Mouse (Mus musculus) megakaryocyte progenitor cell, adult 5-6 weeks (primary cell): ENCODE data around the gene Rufy4. TPM values are rescaled to one million over a fixed set of nuclear protein-coding genes. Genes with fewer than 3 reads are reported as not detected.

Source experiments
- ATAC-seq: replicated peaks from 2 replicates; pipeline ENCODE4 v1.8.0; 2016; ENCODE audit warnings: mild to moderate bottlenecking, moderate TSS enrichment, inconsistent platforms; ENCODE audit not compliant: poor library complexity
- total RNA-seq, 2 experiments: library from RNA; stranded (forward) in 1 of 2; stranded (reverse) in 1 of 2; fragments of 157-497, 149-512 nt in 1 of 2; fragments of 200-1000 nt in 1 of 2; gene quantifications; 2 replicates each; pipeline versions ENCODE4 v1.2.3 to v1.2.4; 2015 to 2017

The Rufy4 gene
- total RNA-seq, 2 experiments from 2014 or later = 0.54 to 0.72 TPM

- ATAC-seq = peak; percentile 95
These were observed 70.6 kb downstream of the Rufy4 start for GRCm38 (mm10) chr1:74195961-74196360.

- no peak for ATAC-seq
These were observed 71.5 kb downstream of the Rufy4 start for GRCm38 (mm10) chr1:74196621-74197419.

Other genes with a start within 250 kb of the Rufy4 start
- gene Tns1, start 1.1 kb upstream of the Rufy4 start, total RNA-seq (2015) = 12.4 and 15.4 TPM in 2 replicates
- gene Tns1, start 1.1 kb upstream of the Rufy4 start, total RNA-seq (2017) = 3.1 and 9.7 TPM in 2 replicates
- 5.3 and 9.3 TPM in 2 replicates for gene Cxcr2, start 28.4 kb downstream of the Rufy4 start, total RNA-seq (2015)
- gene Cxcr2, start 28.4 kb downstream of the Rufy4 start, total RNA-seq (2017) = 9.5 and 10.7 TPM in 2 replicates
- gene Cxcr1, start 69.1 kb downstream of the Rufy4 start, total RNA-seq (2015) = not detected in 2 replicates
- not detected in 2 replicates for gene Cxcr1, start 69.1 kb downstream of the Rufy4 start, total RNA-seq (2017)
- gene Arpc2, start 110.5 kb downstream of the Rufy4 start, total RNA-seq (2015) = 802 and 912 TPM in 2 replicates
- 414 and 435 TPM in 2 replicates for gene Arpc2, start 110.5 kb downstream of the Rufy4 start, total RNA-seq (2017)
- gene Gpbar1, start 153.0 kb downstream of the Rufy4 start, total RNA-seq (2015) = 0.12 TPM in 1 of 2 replicates, not detected in the other
- not detected in 2 replicates for gene Gpbar1, start 153.0 kb downstream of the Rufy4 start, total RNA-seq (2017)
- 45.3 and 49.7 TPM in 2 replicates for gene Aamp, start 159.2 kb downstream of the Rufy4 start, total RNA-seq (2015)
- gene Aamp, start 159.2 kb downstream of the Rufy4 start, total RNA-seq (2017) = 98.1 and 104 TPM in 2 replicates
- gene Pnkd, start 159.4 kb downstream of the Rufy4 start, total RNA-seq (2015) = 29.8 and 32.4 TPM in 2 replicates
- 11.2 and 21.6 TPM in 2 replicates for gene Pnkd, start 159.4 kb downstream of the Rufy4 start, total RNA-seq (2017)
- 13.6 and 13.8 TPM in 2 replicates for gene Tmbim1, start 180.1 kb downstream of the Rufy4 start, total RNA-seq (2015)
- 14.0 and 18.4 TPM in 2 replicates for gene Tmbim1, start 180.1 kb downstream of the Rufy4 start, total RNA-seq (2017)
- gene Catip, start 236.6 kb downstream of the Rufy4 start, total RNA-seq (2015) = 0.37 TPM in 1 of 2 replicates, not detected in the other
- not detected in 2 replicates for gene Catip, start 236.6 kb downstream of the Rufy4 start, total RNA-seq (2017)
- 2.1 and 3.8 TPM in 2 replicates for gene Slc11a1, start 249.7 kb downstream of the Rufy4 start, total RNA-seq (2015)
- 0.95 and 1.7 TPM in 2 replicates for gene Slc11a1, start 249.7 kb downstream of the Rufy4 start, total RNA-seq (2017)